Mouse (Mus musculus) G1E (cell line): Measurements from ENCODE around the gene Nrl. TPM values are rescaled to one million over a fixed set of nuclear protein-coding genes. Genes with fewer than 3 reads are reported as not detected.

Experiments
- ATAC-seq: 2 replicates; pipeline ENCODE4 v1.8.0; 2016; ENCODE audit warnings: mild to moderate bottlenecking; ENCODE audit not compliant: insufficient number of reproducible peaks, poor library complexity, low FRiP score, severe bottlenecking; ENCODE audit errors: extremely low read depth
- DNase-seq: peaks from one replicate; pipeline ENCODE4 v3.0.0; 2012; ENCODE audit warnings: low spot score
- H3K27me3 ChIP-seq: 2 replicates; pipeline ENCODE4 v1.6.1; 2012; ENCODE audit warnings: mild to moderate bottlenecking, low read length, inconsistent platforms; ENCODE audit not compliant: insufficient read depth
- H3K36me3 ChIP-seq: replicated peaks from 2 replicates; pipeline ENCODE3; 2012; ENCODE audit warnings: mild to moderate bottlenecking, inconsistent platforms
- H3K4me1 ChIP-seq: 2 replicates; pipeline ENCODE4 v1.6.1; 2012; ENCODE audit warnings: low read depth, low read length, inconsistent platforms, mixed read lengths; ENCODE audit not compliant: insufficient read depth
- H3K4me3 ChIP-seq: 2 replicates; pipeline ENCODE4 v1.5.1; 2012; ENCODE audit warnings: low read depth, mild to moderate bottlenecking, inconsistent platforms, low read length, moderate library complexity, mixed read lengths
- H3K9me3 ChIP-seq: replicated peaks from 2 replicates; pipeline ENCODE4 v1.6.1; 2012; ENCODE audit warnings: inconsistent platforms
- CTCF ChIP-seq: IDR thresholded peaks from 2 replicates; pipeline ENCODE4 v1.5.1; 2012; ENCODE audit warnings: low read depth, low read length, inconsistent platforms, mixed read lengths
- GATA1 ChIP-seq: IDR thresholded peaks from 2 replicates; pipeline ENCODE4 v1.6.1; 2012; ENCODE audit warnings: borderline replicate concordance, low read length, inconsistent platforms, mixed read lengths
- GATA2 ChIP-seq: IDR thresholded peaks from 2 replicates; pipeline ENCODE4 v1.6.1; 2012; ENCODE audit warnings: low read depth, low read length, inconsistent platforms, borderline replicate concordance
- POLR2AphosphoS5 ChIP-seq: IDR thresholded peaks from 2 replicates; pipeline ENCODE4 v1.6.1; 2012; ENCODE audit warnings: low read depth, low read length, inconsistent platforms; ENCODE audit not compliant: insufficient replicate concordance
- TAL1 ChIP-seq: conservative IDR thresholded peaks from 2 replicates; pipeline ENCODE4 v1.6.1; 2012; ENCODE audit warnings: low read depth, low read length, inconsistent platforms, mixed read lengths
- polyA plus RNA-seq: library from polyadenylated mRNA; stranded (reverse); fragments of >175 nt; gene quantifications from 2 replicates; pipeline ENCODE4 v1.2.3, GENCODE M21; 2012
- total RNA-seq, 2 experiments: library from RNA; stranded (forward) in 1 of 2; stranded (reverse) in 1 of 2; fragments of 200-1000 nt in 1 of 2; fragments of >200 nt in 1 of 2; fragmentation: Nextera tagmentation in 1 of 2; gene quantifications; 2 replicates each; pipeline ENCODE4 v1.2.3; 2014 to 2017

Nrl gene
- total RNA-seq (2014; fragmentation: Nextera tagmentation) (not detected in 2 replicates), total RNA-seq (2017) (0.06 and 0.27 TPM in 2 replicates), polyA plus RNA-seq (not detected in 2 replicates)

DNA sequence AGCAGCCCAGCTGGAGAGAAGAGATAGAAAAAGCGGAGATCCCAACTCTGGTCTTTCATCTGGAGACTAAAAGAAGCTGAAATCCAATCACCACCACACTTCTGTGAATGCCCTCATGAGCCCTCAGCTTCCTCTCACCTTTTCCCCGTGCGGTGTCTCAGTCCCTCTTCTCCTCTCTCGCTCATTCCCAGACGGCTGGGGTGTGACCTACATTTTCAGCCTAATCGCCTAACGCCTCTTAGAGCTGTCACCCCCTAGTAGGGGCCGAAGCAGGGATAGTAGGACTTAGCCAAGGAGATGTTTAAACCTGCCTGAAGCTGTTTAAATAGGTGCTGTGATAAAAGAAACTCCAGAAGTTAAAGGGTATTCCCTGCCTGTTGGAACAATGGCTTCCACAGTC lies at the start of gene Nrl:
Gene Nrl (minus strand): TSS at position 197 of the 400 bp plus-strand sequence.
- Histone ChIP-seq H3K4me3 (no peak within 1 kb of the TSS), H3K9me3 (no peaks in the 10 kb centered on the region), H3K27me3 (peaks cover 61% of the 10 kb centered on the region), H3K36me3 (no peaks in the 10 kb centered on the region), H3K4me1 (peaks cover 3% of the 10 kb centered on the region)
- no peak for ATAC-seq
- TF ChIP-seq GATA2, result no peak
- TF ChIP-seq GATA1, result no peak
- no peak for TF ChIP-seq CTCF
- TF ChIP-seq POLR2AphosphoS5, result no peak
- no peak for TF ChIP-seq TAL1
- no peak for DNase-seq

GRCm38 (mm10) chr14:55571760-55572159 lies 47.0 kb upstream of the Nrl start:
- ATAC-seq (no peak), DNase-seq (no peak)
- Histone ChIP-seq H3K4me1 (peaks cover 38% of the 10 kb centered on the region), H3K27me3 (no peaks in the 10 kb centered on the region; the same call in 1 of the 2 replicates), H3K9me3 (no peaks in the 10 kb centered on the region), H3K4me3 (no peak overlapping the region), H3K36me3 (peaks cover 42% of the 10 kb centered on the region)
- no peak for TF ChIP-seq TAL1

GRCm38 (mm10) chr14:55570588-55570987 lies 45.8 kb upstream of the Nrl start:
- no peak for DNase-seq
- Histone ChIP-seq H3K36me3 (peaks cover 54% of the 10 kb centered on the region), H3K27me3 (no peaks in the 10 kb centered on the region; the same call in 1 of the 2 replicates), H3K9me3 (no peaks in the 10 kb centered on the region), H3K4me3 (no peak overlapping the region), H3K4me1 (peaks cover 27% of the 10 kb centered on the region)
- TF ChIP-seq GATA1 (no peak), GATA2 (no peak), CTCF (no peak), TAL1 (no peak), POLR2AphosphoS5 (no peak)
- no peak for ATAC-seq

DNA sequence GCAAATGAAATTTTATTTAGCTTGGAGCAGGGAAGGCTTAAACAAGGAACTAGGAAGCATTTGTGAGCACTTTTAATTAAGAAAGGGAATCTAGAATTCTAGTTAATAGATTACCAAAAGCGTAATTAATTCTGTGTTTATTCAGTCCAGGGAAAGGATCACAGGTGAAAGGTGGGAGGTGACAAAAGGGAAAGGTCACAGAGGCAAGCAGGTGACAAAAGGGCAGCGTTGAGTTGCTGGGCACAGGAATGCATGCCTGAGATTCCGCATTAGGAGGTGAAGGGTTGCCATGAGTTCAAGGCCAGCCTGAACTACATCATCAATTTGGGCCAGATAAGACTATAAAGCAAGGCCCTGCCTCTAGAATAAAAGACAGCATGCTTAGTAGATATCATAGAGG lies 42.7 kb upstream of the Nrl start:
- peaks cover 28% of the 10 kb centered on the region for H3K4me1 ChIP-seq
- ATAC-seq, result no peak
- H3K9me3 ChIP-seq, result no peaks in the 10 kb centered on the region
- peaks cover 84% of the 10 kb centered on the region for H3K36me3 ChIP-seq
- no peak for DNase-seq
- no peak for TF ChIP-seq POLR2AphosphoS5
- no peak for TF ChIP-seq CTCF
- TF ChIP-seq TAL1, result no peak
- no peak for TF ChIP-seq GATA1
- no peak for TF ChIP-seq GATA2
- H3K4me3 ChIP-seq, result no peak overlapping the region
- H3K27me3 ChIP-seq, result no peaks in the 10 kb centered on the region

DNA sequence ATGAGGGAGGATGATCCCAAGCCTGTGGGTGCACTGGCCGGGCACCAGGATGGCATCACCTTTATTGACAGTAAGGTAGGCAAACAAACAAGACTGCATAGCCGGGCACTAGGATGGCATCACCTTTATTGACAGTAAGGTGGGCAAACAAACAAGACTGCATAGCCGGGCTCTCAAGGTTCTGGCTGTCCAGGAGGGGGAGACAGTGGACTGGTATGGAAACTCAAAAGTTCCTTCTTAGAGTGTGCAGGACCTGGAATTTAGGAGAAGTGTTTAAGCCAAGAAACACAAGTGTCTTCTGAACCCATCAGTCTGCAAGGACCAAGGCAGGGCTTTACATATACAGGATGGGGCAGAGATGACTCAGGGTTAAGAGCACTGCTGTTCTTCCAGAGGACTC lies 41.0 kb upstream of the Nrl start:
- H3K36me3 ChIP-seq, result peaks cover 95% of the 10 kb centered on the region

GRCm38 (mm10) chr14:55563249-55563648 lies 38.5 kb upstream of the Nrl start:
- Histone ChIP-seq H3K4me3 (no peak overlapping the region), H3K9me3 (no peaks in the 10 kb centered on the region), H3K36me3 (peaks cover 71% of the 10 kb centered on the region), H3K4me1 (peaks cover 24% of the 10 kb centered on the region), H3K27me3 (no peaks in the 10 kb centered on the region)
- no peak for DNase-seq
- no peak for TF ChIP-seq TAL1
- TF ChIP-seq CTCF, result no peak
- TF ChIP-seq GATA1, result no peak
- ATAC-seq, result no peak

More for the DNA sequence above, 41.0 kb upstream of the Nrl start:
- TF ChIP-seq CTCF, result no peak
- no peak for TF ChIP-seq GATA2
- no peak for TF ChIP-seq TAL1
- TF ChIP-seq POLR2AphosphoS5, result no peak
- H3K4me3 ChIP-seq, result no peak overlapping the region
- H3K4me1 ChIP-seq, result peaks cover 24% of the 10 kb centered on the region
- DNase-seq, result no peak
- no peak for ATAC-seq
- no peaks in the 10 kb centered on the region for H3K27me3 ChIP-seq
- H3K9me3 ChIP-seq, result no peaks in the 10 kb centered on the region

- Histone ChIP-seq H3K9me3 (no peaks in the 10 kb centered on the region), H3K4me3 (no peak overlapping the region; the same call in 1 of the 2 replicates), H3K36me3 (peaks cover 57% of the 10 kb centered on the region), H3K27me3 (no peaks in the 10 kb centered on the region), H3K4me1 (peaks cover 38% of the 10 kb centered on the region)
- no peak for DNase-seq
- no peak for ATAC-seq
- no peak for TF ChIP-seq TAL1
- no peak for TF ChIP-seq GATA1
- no peak for TF ChIP-seq CTCF
- no peak for TF ChIP-seq GATA2
- TF ChIP-seq POLR2AphosphoS5, result no peak
Observed at GRCm38 (mm10) chr14:55561860-55562259, 37.1 kb upstream of the Nrl start.
